Mouse (Mus musculus) cerebellum, adult 2 months (tissue): ENCODE measurements around the gene Cep126. TPM values are rescaled to one million over a fixed set of nuclear protein-coding genes. Genes with fewer than 3 reads are reported as not detected.
A peak's percentile ranks its signal among the peaks of the same experiment; 100 is the strongest.

Experiments
- DNase-seq, 2 experiments: peaks; one replicate each; pipeline ENCODE4 v3.0.0; 2021
- H3K27ac ChIP-seq: fragments of 200-500 bp; 2 replicates; pipeline ENCODE4 v1.5.1; 2012; ENCODE audit warnings: low read length, control low read depth, inconsistent platforms; ENCODE audit not compliant: insufficient read depth
- H3K27me3 ChIP-seq: fragments of 200-500 bp; 2 replicates; pipeline ENCODE4 v1.6.1; 2012; ENCODE audit warnings: inconsistent platforms, mild to moderate bottlenecking, low read length, moderate library complexity; ENCODE audit not compliant: control insufficient read depth, insufficient read depth
- H3K4me1 ChIP-seq: fragments of 200-500 bp; 2 replicates; pipeline ENCODE4 v1.6.1; 2011; ENCODE audit warnings: low read length; ENCODE audit not compliant: control insufficient read depth, insufficient read depth
- H3K4me3 ChIP-seq: fragments of 200-500 bp; replicated peaks from 2 replicates; pipeline ENCODE3; 2011; ENCODE audit warnings: mild to moderate bottlenecking, low read depth, low read length, control low read depth; ENCODE audit not compliant: insufficient read depth
- CTCF ChIP-seq: fragments of 200-500 bp; IDR thresholded peaks from 2 replicates; pipeline ENCODE4 v1.5.1; 2011; ENCODE audit warnings: low read depth, mild to moderate bottlenecking, control low read depth, low read length, moderate library complexity, borderline replicate concordance; ENCODE audit not compliant: insufficient read depth
- POLR2A ChIP-seq: fragments of 200-500 bp; IDR thresholded peaks from 2 replicates; pipeline ENCODE4 v1.6.1; 2011; ENCODE audit warnings: low read length, control low read depth, borderline replicate concordance; ENCODE audit not compliant: insufficient read depth
- WGBS: fragments of 180-500 bp; shearing (Covaris S2); methylation state at CpG from one replicate; pipeline ENCODE4 v1.1.7; 2018; 5-methylcytosine and 5-hydroxymethylcytosine counted together
- polyA plus RNA-seq: library from polyadenylated mRNA; depleted of rRNA; stranded (reverse); fragments of >200 nt; gene quantifications from 2 replicates; pipeline ENCODE4 v1.2.3, GENCODE M21; 2012

Cep126 gene
- polyA plus RNA-seq, 1 experiment, result 20.3 TPM

DNA sequence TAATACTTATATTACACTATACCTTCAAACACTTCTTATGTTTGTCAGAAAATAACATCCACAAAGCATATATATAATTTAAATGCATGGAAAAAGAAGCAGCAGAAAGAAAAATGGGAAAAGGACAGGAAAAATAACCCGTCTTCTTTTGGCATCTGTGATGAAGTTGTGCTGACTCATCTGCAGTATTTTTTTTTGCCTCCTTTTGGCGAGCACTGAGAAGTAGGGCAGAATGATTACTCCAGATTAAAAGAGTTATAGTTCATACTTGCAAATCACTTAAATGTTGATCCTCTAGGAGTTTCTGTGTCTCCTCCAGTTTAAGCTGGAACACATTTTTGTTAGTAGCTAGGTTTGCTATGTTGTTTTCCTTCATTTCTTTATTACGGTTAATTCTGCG, 31.0 kb downstream of the Cep126 start:
- no peak for DNase-seq
- Histone ChIP-seq H3K4me3 (no peak overlapping the region), H3K27ac (no peak overlapping the region), H3K4me1 (no peaks in the 10 kb centered on the region), H3K27me3 (no peaks in the 10 kb centered on the region)
- no peak for TF ChIP-seq POLR2A
- no peak for TF ChIP-seq CTCF
- 87% methylated on average over 4 of the region's 4 CpGs for WGBS

DNA sequence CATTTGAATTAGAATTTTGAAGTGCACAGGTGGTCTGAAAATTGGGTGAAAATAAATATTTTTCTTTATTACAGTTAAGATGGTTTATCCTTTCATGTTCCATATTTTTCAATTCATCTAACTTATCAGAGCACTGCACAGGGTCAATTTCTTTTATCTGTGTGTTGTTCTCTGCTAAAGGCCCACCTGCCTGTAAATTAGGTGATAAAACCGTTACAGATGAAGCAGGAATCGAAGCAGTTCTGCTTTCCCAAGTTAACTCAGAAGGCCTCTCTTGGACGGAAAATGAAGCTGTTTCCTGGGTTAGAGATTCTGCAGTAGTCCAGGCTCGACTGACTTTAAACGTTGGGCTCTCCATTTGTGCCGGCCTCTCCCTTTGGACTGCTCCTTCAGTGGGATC, 33.1 kb downstream of the Cep126 start:
- no peaks in the 10 kb centered on the region for H3K4me1 ChIP-seq
- no peak for TF ChIP-seq CTCF
- no peak for TF ChIP-seq POLR2A
- no peak overlapping the region for H3K4me3 ChIP-seq
- no peak for DNase-seq
- no peaks in the 10 kb centered on the region for H3K27me3 ChIP-seq
- 89% methylated on average over 6 of the region's 6 CpGs for WGBS
- H3K27ac ChIP-seq, result no peak overlapping the region

DNA sequence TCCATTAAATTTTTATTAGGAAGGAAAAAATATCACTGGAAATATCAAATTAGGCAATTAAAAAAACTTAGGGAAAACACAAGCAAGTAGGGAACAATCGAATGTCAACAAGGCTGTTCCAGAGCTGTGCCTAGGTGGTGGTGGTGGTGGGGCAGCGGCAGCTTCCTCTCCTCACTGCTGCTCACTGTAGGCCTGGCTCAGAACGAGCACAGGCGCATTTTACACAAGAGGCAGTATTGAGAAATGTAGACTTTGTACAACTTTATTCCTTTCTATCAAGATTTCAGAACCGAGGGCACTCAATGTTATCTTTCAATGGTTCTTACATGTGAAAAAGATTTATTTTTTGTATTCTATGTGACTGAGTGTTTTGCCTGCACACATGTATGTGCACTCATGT, 55.2 kb downstream of the Cep126 start:
- Histone ChIP-seq H3K27ac (no peak overlapping the region), H3K27me3 (no peaks in the 10 kb centered on the region), H3K4me3 (no peak overlapping the region), H3K4me1 (no peaks in the 10 kb centered on the region)
- DNase-seq, result no peak
- no peak for TF ChIP-seq POLR2A
- no peak for TF ChIP-seq CTCF
- 89% methylated on average over 5 of the region's 5 CpGs for WGBS

DNA sequence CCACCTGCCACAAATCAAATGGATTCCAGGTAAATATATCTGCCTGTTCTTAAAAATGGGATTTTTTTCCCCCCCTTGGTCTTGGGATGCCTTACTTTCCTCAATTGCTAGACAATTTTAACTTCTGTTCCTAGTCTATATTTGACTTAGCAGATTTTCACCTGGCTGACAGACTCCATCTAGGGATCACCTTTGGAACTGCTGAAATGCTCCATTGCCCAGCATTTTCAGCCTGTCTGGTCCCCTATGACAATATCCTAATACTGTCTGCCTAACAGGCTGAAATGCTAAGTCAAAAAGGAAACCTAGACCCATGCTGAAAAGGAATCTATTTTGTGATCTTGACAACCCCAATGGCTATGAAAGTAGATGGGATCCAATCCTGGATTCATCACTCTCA, 59.7 kb downstream of the Cep126 start:
- peak; percentile 15 for DNase-seq

DNA sequence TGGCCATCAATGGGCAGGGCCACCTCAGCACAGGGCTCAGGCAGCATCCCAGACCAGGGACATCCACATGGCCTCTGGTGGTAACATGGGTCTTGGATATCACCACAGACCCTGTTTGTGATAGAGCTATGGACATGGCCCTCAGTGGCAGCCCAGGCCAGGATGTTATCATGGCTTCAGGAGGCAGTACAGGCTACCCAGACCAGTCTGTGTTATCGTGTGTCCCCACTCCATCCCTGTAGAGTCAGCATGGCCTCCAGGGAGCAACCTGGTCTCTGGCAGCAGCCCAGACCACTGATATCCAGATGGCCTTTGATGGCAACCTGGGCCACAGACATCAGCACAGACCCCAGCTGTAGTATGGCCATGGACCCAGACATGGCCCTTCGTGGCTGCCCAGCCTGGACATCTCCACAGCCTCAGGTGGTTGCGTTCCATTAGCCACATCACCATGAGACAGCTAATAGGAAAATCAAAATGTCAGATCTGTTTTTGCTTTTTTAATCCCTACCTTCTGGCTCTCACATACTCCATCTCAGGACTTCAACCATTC, 60.8 kb downstream of the Cep126 start:
- WGBS, result 77% methylated on average over 3 of the region's 3 CpGs
- no peak for DNase-seq
- H3K4me3 ChIP-seq, result no peak overlapping the region
- no peak overlapping the region for H3K27ac ChIP-seq
- no peak for TF ChIP-seq POLR2A
- no peak for TF ChIP-seq CTCF
- H3K4me1 ChIP-seq, result no peaks in the 10 kb centered on the region
- no peaks in the 10 kb centered on the region for H3K27me3 ChIP-seq

More for the DNA sequence above, 59.7 kb downstream of the Cep126 start:
- H3K4me1 ChIP-seq, result no peaks in the 10 kb centered on the region
- no peak for TF ChIP-seq POLR2A
- TF ChIP-seq CTCF, result peak; percentile 44; the same call in 1 of the 2 replicates
- no peak overlapping the region for H3K4me3 ChIP-seq
- H3K27ac ChIP-seq, result no peak overlapping the region
- H3K27me3 ChIP-seq, result no peaks in the 10 kb centered on the region

DNA sequence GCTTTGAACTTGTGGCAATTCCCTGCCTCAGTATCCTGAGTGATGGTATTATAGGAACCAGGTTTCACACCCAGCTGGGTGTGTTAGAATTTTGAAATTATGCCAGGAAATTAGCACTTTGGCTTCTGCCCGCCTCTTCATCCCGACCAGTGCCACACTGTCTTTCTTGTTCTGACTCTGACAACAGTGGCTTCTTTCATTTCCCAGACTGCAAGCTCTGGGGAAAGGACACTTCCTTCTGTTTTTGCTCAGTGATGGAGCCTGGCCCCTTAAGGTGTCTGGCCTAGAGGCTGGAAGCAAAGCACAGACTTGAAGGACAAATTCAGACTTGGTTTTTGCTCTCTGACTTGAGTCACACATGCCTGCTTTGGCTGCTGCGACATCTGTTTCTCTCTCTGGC, 74.5 kb downstream of the Cep126 start:
- no peak overlapping the region for H3K4me3 ChIP-seq
- H3K27ac ChIP-seq, result no peak overlapping the region
- TF ChIP-seq POLR2A (no peak), CTCF (no peak)
- DNase-seq, result no peak
- H3K27me3 ChIP-seq, result no peaks in the 10 kb centered on the region
- 33% methylated on average over 3 of the region's 3 CpGs for whole genome bisulfite sequencing
- no peaks in the 10 kb centered on the region for H3K4me1 ChIP-seq

DNA sequence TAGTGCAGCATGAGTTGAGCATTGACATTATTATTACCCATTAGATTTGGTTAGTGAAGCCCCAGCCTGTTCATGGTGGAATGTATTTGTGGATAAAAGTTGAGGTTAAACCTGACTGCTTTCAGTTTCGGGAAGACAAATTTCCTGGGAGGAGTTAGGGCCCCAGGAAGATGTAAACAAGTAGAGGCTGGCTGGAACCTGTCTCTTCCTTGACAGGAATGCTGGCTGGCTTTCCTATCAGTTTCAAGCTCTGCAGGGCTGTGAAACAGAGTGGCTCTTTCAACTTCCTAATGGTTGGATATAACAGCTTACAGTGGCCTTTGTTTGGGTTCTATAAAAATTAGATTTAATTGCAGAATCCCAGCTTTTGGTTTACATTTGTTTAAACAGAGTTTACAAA, 79.3 kb downstream of the Cep126 start:
- H3K27me3 ChIP-seq, result no peaks in the 10 kb centered on the region
- 57% methylated on average over 1 of the region's 1 CpGs for WGBS
- no peak for TF ChIP-seq CTCF
- no peak overlapping the region for H3K27ac ChIP-seq
- H3K4me1 ChIP-seq, result no peaks in the 10 kb centered on the region
- no peak for DNase-seq
- H3K4me3 ChIP-seq, result no peak overlapping the region

DNA sequence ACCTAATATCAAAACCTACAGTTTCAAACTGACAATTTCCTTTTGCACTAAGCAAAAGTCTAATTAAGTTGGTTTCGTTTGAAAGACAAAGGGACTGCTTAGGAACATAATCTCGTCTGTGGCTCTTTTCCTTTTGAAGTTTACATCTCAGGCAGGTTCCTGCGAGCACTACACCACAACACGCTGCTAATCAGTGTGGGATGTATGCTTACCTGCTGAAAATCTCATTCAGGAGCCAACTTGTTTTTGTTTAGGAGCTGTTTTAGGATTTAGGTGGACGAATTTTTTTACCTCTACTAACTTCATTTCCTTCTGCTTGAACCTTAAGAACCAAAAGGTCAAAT, 91.1 kb downstream of the Cep126 start:
- DNase-seq, result no peak
- no peaks in the 10 kb centered on the region for H3K4me1 ChIP-seq
- H3K4me3 ChIP-seq, result peak overlapping the region; percentile 90
- TF ChIP-seq POLR2A (no peak), CTCF (no peak)
- no peak overlapping the region for H3K27ac ChIP-seq
- H3K27me3 ChIP-seq, result no peaks in the 10 kb centered on the region
- 23% methylated on average over 5 of the region's 5 CpGs for WGBS

DNA sequence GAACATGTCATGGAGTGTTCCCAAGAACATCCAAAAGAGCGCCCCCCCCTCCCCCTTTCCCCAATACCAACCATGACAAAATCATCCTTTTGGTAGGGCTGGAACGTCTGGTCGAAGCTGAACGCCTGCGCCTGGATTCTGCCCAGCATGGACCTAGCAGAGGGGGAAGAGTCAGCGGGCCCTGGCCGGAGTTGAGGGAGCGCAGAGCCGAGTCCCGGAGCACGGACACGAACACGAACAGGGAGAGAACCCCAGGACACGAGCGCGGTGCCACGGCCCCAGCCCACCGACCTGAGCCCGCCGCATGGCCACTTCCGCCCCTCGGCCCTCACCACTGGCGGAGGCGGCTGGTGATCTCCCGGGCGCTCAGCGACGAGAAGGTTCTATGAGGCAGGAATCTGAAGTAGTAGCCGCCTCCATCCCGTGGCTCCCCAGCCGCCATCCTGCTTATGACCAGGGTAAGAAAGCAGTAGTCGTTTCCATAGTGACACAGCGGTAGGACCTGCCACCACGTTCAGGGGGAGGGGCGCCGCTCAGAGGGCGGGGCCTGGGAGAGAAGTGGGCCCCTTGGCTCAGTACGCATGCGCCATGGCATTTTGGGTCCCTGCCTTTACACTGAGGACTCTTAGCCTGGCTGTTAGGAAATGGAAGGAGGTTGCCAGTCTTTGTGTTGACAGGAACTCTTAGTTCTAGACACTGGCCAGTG, 91.6 kb downstream of the Cep126 start, which contains the start of gene Cfap300:
Gene Cfap300, minus strand, starts transcription at position 486 of the 706 bp plus-strand sequence.
- peak within 1 kb of the TSS; percentile 90 for H3K4me3 ChIP-seq
- WGBS, result under 1% methylated on average over 39 of the region's 39 CpGs
- peak; percentile 96 to 98 for DNase-seq
- peak within 1 kb of the TSS; percentile 44 for H3K27ac ChIP-seq
- TF ChIP-seq POLR2A, result peak; percentile 71; the same call in 1 of the 2 replicates
- TF ChIP-seq CTCF, result no peak
- no peaks in the 10 kb centered on the region for H3K27me3 ChIP-seq
- no peaks in the 10 kb centered on the region for H3K4me1 ChIP-seq
